Mouse (Mus musculus) kidney, adult 2 months (tissue): ENCODE data around the gene Atp6v0e. TPM values are rescaled to one million over a fixed set of nuclear protein-coding genes. Genes with fewer than 3 reads are reported as not detected.

Experiments used
- DNase-seq: peaks from one replicate; pipeline ENCODE4 v3.0.0; 2021
- H3K27ac ChIP-seq: fragments of 200-500 bp; 2 replicates; pipeline ENCODE4 v1.5.1; 2012; ENCODE audit warnings: low read depth, low read length, control low read depth, inconsistent platforms; ENCODE audit not compliant: insufficient read depth
- H3K27me3 ChIP-seq: fragments of 200-500 bp; replicated peaks from 2 replicates; pipeline ENCODE4 v1.6.1; 2012; ENCODE audit warnings: mild to moderate bottlenecking, moderate library complexity, low read length, inconsistent platforms; ENCODE audit not compliant: control insufficient read depth, insufficient read depth
- H3K36me3 ChIP-seq: fragments of 200-500 bp; 2 replicates; pipeline ENCODE4 v1.6.1; 2012; ENCODE audit warnings: mild to moderate bottlenecking, moderate library complexity, low read length, inconsistent platforms; ENCODE audit not compliant: control insufficient read depth, insufficient read depth
- H3K4me1 ChIP-seq: fragments of 200-500 bp; 2 replicates; pipeline ENCODE4 v1.6.1; 2011; ENCODE audit warnings: low read length; ENCODE audit not compliant: control insufficient read depth, insufficient read depth
- H3K4me3 ChIP-seq: fragments of 200-500 bp; 2 replicates; pipeline ENCODE4 v1.5.1; 2011; ENCODE audit warnings: mild to moderate bottlenecking, low read depth, low read length, control low read depth; ENCODE audit not compliant: insufficient read depth
- CTCF ChIP-seq: fragments of 200-500 bp; conservative IDR thresholded peaks from 2 replicates; pipeline ENCODE4 v1.5.1; 2011; ENCODE audit warnings: low read depth, mild to moderate bottlenecking, control low read depth, low read length, moderate library complexity, mixed read lengths; ENCODE audit not compliant: insufficient read depth, insufficient read length
- POLR2A ChIP-seq: fragments of 200-500 bp; IDR thresholded peaks from one replicate; pipeline ENCODE4 v1.6.1; 2011; ENCODE audit warnings: low read depth, low read length, control low read depth
- WGBS: fragments of 180-500 bp; shearing (Covaris S2); methylation state at CpG from one replicate; pipeline ENCODE4 v1.1.7; 2018; 5-methylcytosine and 5-hydroxymethylcytosine counted together
- polyA plus RNA-seq: library from polyadenylated mRNA; depleted of rRNA; stranded (reverse); fragments of >200 nt; gene quantifications from 2 replicates; pipeline ENCODE4 v1.2.3, GENCODE M21; 2012

The Atp6v0e gene
- polyA plus RNA-seq, 1 experiment: 450 TPM

DNA sequence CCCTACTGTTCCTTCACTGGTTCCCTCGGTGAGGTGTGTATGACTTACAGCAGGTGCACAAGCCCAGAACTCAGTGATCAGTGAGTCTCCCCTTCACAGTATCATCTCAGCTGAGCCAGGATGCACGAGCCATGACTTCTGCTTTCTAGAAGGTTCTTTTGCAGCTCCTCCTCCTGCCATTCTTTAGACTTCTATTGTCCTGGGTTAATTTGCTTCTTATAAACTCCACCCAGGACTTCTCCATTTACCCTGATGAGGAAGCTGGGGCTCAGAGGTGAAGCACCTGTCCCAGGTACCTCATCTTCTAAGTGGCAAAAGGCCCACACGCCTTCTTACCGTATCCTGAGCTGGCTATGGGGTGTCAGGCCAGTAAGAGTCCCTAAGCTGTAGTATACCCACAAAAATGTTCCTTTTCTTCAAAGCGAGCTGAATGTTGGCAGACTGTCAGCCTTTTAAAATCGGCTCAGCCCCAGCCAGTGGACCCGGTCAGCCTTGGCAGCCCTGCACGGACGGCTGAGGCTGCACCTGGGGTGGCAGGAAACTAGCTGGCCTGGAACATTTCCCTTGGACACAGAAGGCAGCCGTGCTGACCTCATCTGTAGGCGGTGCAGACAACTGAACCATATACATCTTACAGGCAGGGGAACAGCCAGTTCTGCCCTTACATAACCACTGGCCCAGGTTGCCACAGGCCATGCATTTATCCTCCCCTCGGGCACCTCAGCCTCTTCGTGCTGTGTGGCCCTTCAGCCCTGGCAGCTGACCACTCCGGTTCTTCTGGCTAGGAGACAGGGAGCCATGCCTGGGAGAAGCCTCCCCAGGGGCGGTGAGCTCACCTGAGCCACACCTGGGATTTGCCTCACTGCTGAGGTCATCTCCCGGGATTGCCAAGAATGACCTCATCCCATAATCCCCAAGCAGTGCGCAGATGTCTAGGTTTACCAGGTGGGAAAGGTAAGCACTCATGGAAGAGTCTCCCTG lies 42.0 kb upstream of the Atp6v0e start:
- no peak for TF ChIP-seq POLR2A
- no peak for TF ChIP-seq CTCF
- peak overlapping the region; percentile 78 for H3K27ac ChIP-seq
- no peak overlapping the region for H3K4me3 ChIP-seq
- no peaks in the 10 kb centered on the region for H3K27me3 ChIP-seq
- H3K4me1 ChIP-seq: peaks cover 39% of the 10 kb centered on the region
- peak; percentile 96 for DNase-seq
- no peaks in the 10 kb centered on the region for H3K36me3 ChIP-seq
- 22% methylated on average over 17 of the region's 17 CpGs for WGBS

DNA sequence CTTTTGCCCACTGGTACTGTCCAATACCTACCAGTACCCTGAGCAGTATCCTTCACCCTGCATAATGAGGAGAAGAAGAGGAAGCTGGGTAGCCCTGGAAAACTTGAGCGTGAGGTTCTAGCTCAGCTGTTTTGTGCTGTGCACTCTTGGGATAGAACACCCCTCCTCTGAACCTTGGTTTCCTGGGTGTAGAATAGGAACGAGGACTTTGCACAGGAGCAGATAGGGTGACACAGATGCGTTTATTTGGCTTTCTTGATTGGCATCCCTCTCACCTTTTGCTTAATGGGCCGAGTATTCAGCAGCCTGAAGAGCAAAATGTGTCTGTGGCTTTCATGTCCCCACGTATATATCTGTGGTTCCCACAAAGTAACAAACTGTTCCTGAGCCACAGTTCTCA lies 41.1 kb upstream of the Atp6v0e start:
- no peaks in the 10 kb centered on the region for H3K27me3 ChIP-seq
- H3K27ac ChIP-seq: peak overlapping the region; percentile 78
- H3K4me1 ChIP-seq: peaks cover 33% of the 10 kb centered on the region
- no peak overlapping the region for H3K4me3 ChIP-seq
- H3K36me3 ChIP-seq: no peaks in the 10 kb centered on the region
- no peak for DNase-seq
- 56% methylated on average over 5 of the region's 5 CpGs for WGBS
- TF ChIP-seq CTCF (no peak), POLR2A (no peak)

DNA sequence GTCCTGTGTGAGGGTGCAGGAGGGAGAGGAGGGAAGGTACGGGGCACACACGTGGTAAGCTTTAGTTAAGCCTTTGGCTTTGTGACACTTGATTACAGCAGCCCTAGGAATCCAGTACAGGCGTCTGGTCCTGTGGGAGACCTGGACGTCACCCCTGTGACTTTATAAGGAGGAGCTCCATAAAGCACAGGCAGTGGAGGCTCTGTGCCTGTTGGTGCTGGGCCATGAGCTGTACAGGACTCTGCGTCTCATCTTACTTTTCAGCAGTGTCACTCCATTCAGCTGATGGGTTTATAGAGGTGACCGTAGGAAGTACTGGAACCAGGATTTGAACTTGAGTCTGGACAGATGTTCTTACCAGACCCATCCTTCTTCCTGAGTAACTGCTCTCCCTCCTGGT lies 39.0 kb upstream of the Atp6v0e start:
- H3K27ac ChIP-seq: no peak overlapping the region
- no peak for DNase-seq
- no peak for TF ChIP-seq POLR2A
- TF ChIP-seq CTCF: no peak
- H3K36me3 ChIP-seq: no peaks in the 10 kb centered on the region
- no peak overlapping the region for H3K4me3 ChIP-seq
- H3K27me3 ChIP-seq: no peaks in the 10 kb centered on the region
- H3K4me1 ChIP-seq: peaks cover 25% of the 10 kb centered on the region
- WGBS: 93% methylated on average over 6 of the region's 6 CpGs

DNA sequence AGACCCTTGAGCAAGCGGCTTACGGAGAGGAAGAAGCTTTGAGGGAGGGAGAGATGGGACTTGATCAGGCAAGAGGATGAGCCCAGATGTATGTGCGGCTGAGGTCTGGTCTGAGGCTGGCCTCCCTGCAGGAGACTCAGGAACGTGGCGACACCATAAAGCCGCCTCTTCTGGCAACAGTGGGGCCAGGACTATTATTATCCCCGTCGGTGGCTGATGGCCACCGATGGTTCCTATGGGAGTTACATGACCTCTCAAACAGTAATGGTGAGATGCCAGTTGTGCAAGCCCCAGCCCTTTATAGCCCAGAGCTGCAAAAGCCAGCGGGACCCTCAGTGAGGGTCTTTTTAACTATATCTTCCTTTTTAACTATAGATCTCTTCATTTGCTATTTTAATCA lies 38.0 kb upstream of the Atp6v0e start:
- no peaks in the 10 kb centered on the region for H3K36me3 ChIP-seq
- no peak for DNase-seq

DNA sequence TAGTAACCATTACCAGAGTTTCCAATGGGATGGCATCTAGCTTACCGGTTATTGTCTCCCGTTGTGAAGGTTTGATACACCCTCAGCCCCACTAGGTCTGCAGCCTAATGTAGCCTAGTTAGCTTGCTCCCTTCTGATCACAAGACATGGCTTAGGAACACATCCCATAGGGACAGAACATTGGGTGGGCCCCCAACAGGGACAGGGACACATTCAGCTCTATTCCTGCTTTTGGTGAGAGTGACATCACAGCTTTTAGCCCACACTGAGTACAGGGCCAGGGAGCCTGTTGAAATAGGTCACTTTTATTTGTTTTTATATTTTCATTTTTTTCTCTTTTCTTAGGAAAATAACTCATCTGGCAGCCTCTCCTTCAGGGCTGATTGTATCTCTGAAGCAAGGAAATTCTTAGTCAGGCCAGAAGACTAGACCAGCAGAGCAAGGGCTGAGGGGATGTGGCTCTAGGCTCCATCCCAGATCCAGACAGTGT lies 37.5 kb upstream of the Atp6v0e start:
- TF ChIP-seq POLR2A (no peak), CTCF (no peak)
- no peak for DNase-seq
- peaks cover 13% of the 10 kb centered on the region for H3K4me1 ChIP-seq
- 96% methylated on average over 2 of the region's 2 CpGs for WGBS
- H3K4me3 ChIP-seq: no peak overlapping the region
- H3K27me3 ChIP-seq: no peaks in the 10 kb centered on the region
- H3K36me3 ChIP-seq: no peaks in the 10 kb centered on the region
- H3K27ac ChIP-seq: no peak overlapping the region

More for the DNA sequence above, 38.0 kb upstream of the Atp6v0e start:
- H3K4me1 ChIP-seq: peaks cover 19% of the 10 kb centered on the region
- H3K27ac ChIP-seq: no peak overlapping the region
- no peaks in the 10 kb centered on the region for H3K27me3 ChIP-seq
- H3K4me3 ChIP-seq: no peak overlapping the region
- TF ChIP-seq POLR2A (no peak), CTCF (no peak)
- 89% methylated on average over 10 of the region's 10 CpGs for WGBS

DNA sequence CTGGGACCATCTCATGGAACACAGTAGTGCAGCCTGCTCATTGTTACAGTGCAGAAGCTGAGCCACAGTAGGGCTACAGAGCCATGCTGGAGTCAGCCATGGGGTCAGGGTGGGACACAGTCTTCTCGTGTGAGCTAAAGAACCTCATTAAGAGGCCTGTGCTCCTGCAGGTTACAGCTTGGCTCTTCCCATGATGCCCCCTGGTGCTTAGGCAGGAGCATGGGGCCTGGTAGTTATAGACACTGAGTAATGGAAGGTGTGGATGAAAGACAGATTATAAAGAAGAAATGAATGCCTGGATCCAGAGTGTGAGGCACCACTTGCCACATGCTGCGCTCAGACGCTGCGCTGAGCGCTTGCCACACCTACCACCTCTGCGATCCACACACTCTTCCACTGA lies 34.6 kb upstream of the Atp6v0e start:
- Histone ChIP-seq H3K36me3 (no peaks in the 10 kb centered on the region), H3K27ac (no peak overlapping the region), H3K27me3 (no peaks in the 10 kb centered on the region), H3K4me3 (no peak overlapping the region), H3K4me1 (peaks cover 4% of the 10 kb centered on the region; the same call in 1 of the 2 replicates)
- TF ChIP-seq CTCF: peak; percentile 30; the same call in 1 of the 2 replicates
- TF ChIP-seq POLR2A: no peak
- no peak for DNase-seq
- 83% methylated on average over 6 of the region's 6 CpGs for WGBS

DNA sequence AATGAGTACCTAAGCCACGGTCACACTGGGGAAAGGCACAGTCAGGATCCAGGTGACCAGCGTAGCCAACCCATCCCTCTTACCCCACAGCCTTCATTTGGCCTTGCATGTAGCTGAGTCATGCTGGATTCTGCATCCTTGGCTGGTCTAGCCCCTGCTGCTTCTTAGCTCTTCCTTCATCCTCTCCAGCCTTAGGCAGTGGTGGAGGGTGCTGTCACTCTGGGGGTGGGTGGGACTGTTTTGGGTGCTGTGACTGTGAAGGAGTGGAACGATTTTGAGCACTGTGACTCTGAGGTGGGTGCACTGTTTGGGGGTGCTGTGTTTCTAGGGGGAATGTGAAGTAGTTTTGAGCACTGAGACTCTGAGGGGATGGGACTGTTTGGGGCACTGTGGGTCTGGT lies 34.1 kb upstream of the Atp6v0e start:
- no peak for DNase-seq

More for the DNA sequence above, 34.1 kb upstream of the Atp6v0e start:
- TF ChIP-seq CTCF (no peak), POLR2A (no peak)
- H3K4me3 ChIP-seq: no peak overlapping the region
- H3K36me3 ChIP-seq: no peaks in the 10 kb centered on the region
- peaks cover 8% of the 10 kb centered on the region; the same call in 1 of the 2 replicates for H3K4me1 ChIP-seq
- H3K27ac ChIP-seq: no peak overlapping the region
- H3K27me3 ChIP-seq: no peaks in the 10 kb centered on the region
- 94% methylated on average over 3 of the region's 3 CpGs for WGBS
